Mouse (Mus musculus): ENCODE measurements around the gene Gm21985. TPM values are rescaled to one million over a fixed set of nuclear protein-coding genes. Genes with fewer than 3 reads are reported as not detected.
"Not testable (repeated sequence)": the region's sequence is repeated elsewhere in the genome, so short reads cannot be mapped to it uniquely, and the experiment has no call there.

The Gm21985 gene
- polyA plus RNA-seq, 1 experiment, result not detected

DNA sequence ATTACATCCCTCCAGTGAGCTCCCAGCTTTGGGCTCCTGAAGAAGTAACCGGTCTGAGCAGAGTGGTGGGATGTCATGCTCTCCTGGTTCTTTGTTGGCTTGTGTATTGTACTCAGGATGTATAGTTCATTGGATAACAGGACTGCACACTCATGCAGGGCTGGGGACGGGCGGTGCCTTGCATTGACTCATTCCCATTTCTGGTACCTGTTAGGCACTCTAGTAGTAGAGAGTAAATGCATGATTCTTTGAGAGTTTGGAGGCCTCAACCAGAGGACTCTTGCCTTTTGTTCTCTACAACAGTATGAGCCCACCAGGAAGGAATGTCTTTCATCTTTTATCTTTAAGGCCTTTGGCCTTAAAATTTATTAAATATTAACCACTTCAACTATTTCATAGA, 10.8 kb downstream of the Gm21985 start:
- Histone ChIP-seq H3K36me3 (ENCODE audit: control insufficient read depth, insufficient read depth) (no peaks in the 10 kb centered on the region), H3K4me3 (no peak overlapping the region), H3ac (ENCODE audit: control insufficient read depth, insufficient read length) (no peak overlapping the region), H3K4me2 (ENCODE audit: low read depth) (no peak overlapping the region), H3K79me2 (ENCODE audit: control insufficient read depth, insufficient read depth) (no peaks in the 10 kb centered on the region), H3K27me3 (ENCODE audit: control insufficient read depth, insufficient read depth, insufficient read length) (no peaks in the 10 kb centered on the region)
- TF ChIP-seq REST (IDR thresholded peaks at IDR 0.05; ENCODE audit: insufficient read depth, insufficient read length), result no peak
- TF ChIP-seq E2F4 (IDR thresholded peaks at IDR 0.05; ENCODE audit: insufficient read depth), result no peak
- no peak for TF ChIP-seq CEBPB (IDR thresholded peaks at IDR 0.05; ENCODE audit: insufficient read depth, poor library complexity, severe bottlenecking)
- no peak for TF ChIP-seq MYOD1 (IDR thresholded peaks at IDR 0.05; ENCODE audit: control insufficient read depth in 1 of 3, insufficient read length in 2 of 3, low read depth in 2 of 3)
- TF ChIP-seq USF1 (IDR thresholded peaks at IDR 0.05; ENCODE audit: low read depth), result no peak
- no peak for TF ChIP-seq MYOG (IDR thresholded peaks at IDR 0.05; ENCODE audit: control insufficient read depth in 1 of 3, insufficient read depth in 1 of 3, insufficient read length in 2 of 3, low read depth in 2 of 3)
- no peak for TF ChIP-seq MAX (IDR thresholded peaks at IDR 0.05; ENCODE audit: low read depth)
- TF ChIP-seq POLR2AphosphoS2 (IDR thresholded peaks at IDR 0.05; ENCODE audit: insufficient read length, low read depth), result no peak
- no peak for TF ChIP-seq TCF3 (IDR thresholded peaks at IDR 0.05; ENCODE audit: insufficient read length, low read depth)
- TF ChIP-seq SRF (IDR thresholded peaks at IDR 0.05; ENCODE audit: control insufficient read depth, insufficient read length, low read depth), result no peak
- TF ChIP-seq TCF12 (IDR thresholded peaks at IDR 0.05; ENCODE audit: insufficient read depth, poor library complexity, severe bottlenecking), result no peak
- TF ChIP-seq POLR2A (IDR thresholded peaks at IDR 0.05; ENCODE audit: insufficient read length, low read depth), result no peak

DNA sequence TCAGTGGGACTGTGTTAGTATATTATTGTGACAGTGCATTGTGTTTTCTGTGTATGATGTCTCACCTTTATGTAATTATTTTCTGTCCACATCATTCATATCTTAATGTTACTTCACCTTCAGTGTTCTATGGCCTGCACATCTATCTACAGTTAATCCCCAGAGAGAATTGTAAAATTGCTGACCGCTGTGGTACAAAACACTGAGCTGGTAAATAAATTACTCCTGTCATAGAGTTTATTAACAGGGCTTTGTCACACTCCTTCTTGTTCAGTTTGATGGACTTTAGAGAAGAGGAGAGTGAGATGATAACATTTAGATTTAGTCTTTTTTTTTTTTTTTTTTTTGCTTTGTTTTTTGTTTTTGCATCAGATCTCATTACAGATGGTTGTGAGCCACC, 16.7 kb downstream of the Gm21985 start:
- Histone ChIP-seq H3K4me2 (ENCODE audit: low read depth) (no peak overlapping the region), H3K79me2 (ENCODE audit: control insufficient read depth, insufficient read depth) (no peaks in the 10 kb centered on the region)
- TF ChIP-seq MAX (IDR thresholded peaks at IDR 0.05; ENCODE audit: low read depth) (no peak), TCF3 (IDR thresholded peaks at IDR 0.05; ENCODE audit: insufficient read length, low read depth) (no peak), POLR2AphosphoS2 (IDR thresholded peaks at IDR 0.05; ENCODE audit: insufficient read length, low read depth) (no peak), USF1 (IDR thresholded peaks at IDR 0.05; ENCODE audit: low read depth) (no peak), CEBPB (IDR thresholded peaks at IDR 0.05; ENCODE audit: insufficient read depth, poor library complexity, severe bottlenecking) (no peak), MYOG (IDR thresholded peaks at IDR 0.05; ENCODE audit: control insufficient read depth in 1 of 3, insufficient read depth in 1 of 3, insufficient read length in 2 of 3, low read depth in 2 of 3) (no peak), REST (IDR thresholded peaks at IDR 0.05; ENCODE audit: insufficient read depth, insufficient read length) (no peak), POLR2A (IDR thresholded peaks at IDR 0.05; ENCODE audit: insufficient read length, low read depth) (no peak)

DNA sequence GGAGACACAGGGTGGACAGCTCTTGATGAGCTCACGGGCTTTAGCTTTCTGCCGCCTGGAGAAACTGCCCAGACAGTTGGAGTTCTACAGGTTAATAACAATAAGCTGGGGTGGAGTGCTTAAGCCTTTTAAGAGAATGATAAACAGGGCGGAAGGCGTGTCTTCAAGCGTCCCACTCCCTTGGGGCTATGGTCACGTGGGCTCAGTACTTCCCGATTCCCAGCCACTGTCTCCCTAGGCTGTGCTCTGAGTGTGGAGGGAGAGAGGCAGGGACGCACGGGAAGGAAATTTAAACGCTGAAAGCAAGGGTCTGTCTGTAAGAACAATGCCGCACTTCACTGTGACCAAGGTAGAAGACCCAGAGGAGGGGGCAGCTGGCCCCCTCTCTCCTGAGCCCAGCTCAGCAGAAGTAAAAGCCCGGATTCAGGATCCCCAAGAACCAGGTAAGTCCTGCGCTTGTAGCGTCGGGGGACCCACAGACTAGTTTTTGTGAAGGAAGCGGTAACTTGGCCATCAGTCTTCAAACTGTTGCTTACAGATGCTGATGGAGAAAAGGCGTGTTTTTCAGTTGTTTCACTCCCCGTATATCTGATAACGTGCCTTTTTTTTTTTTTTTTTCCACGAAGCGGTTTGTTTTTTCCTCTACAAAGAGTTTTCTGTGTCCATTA, 18.4 kb downstream of the Gm21985 start:
- Histone ChIP-seq H3K79me2 (ENCODE audit: control insufficient read depth, insufficient read depth) (no peaks in the 10 kb centered on the region), H3K4me3 (peak overlapping the region; percentile 29), H3K4me2 (ENCODE audit: low read depth) (peak overlapping the region; percentile 80), H3K27me3 (ENCODE audit: control insufficient read depth, insufficient read depth, insufficient read length) (no peaks in the 10 kb centered on the region), H3K36me3 (ENCODE audit: control insufficient read depth, insufficient read depth) (no peaks in the 10 kb centered on the region), H3ac (ENCODE audit: control insufficient read depth, insufficient read length) (no peak overlapping the region)
- TF ChIP-seq MYOD1 (IDR thresholded peaks at IDR 0.05; ENCODE audit: control insufficient read depth in 1 of 3, insufficient read length in 2 of 3, low read depth in 2 of 3) (no peak), USF1 (IDR thresholded peaks at IDR 0.05; ENCODE audit: low read depth) (peak; percentile 95), POLR2A (IDR thresholded peaks at IDR 0.05; ENCODE audit: insufficient read length, low read depth) (peak; percentile 38)

More for the DNA sequence above, 16.7 kb downstream of the Gm21985 start:
- Histone ChIP-seq H3K4me3 (no peak overlapping the region), H3K36me3 (ENCODE audit: control insufficient read depth, insufficient read depth) (no peaks in the 10 kb centered on the region), H3ac (ENCODE audit: control insufficient read depth, insufficient read length) (no peak overlapping the region), H3K27me3 (ENCODE audit: control insufficient read depth, insufficient read depth, insufficient read length) (no peaks in the 10 kb centered on the region)

DNA sequence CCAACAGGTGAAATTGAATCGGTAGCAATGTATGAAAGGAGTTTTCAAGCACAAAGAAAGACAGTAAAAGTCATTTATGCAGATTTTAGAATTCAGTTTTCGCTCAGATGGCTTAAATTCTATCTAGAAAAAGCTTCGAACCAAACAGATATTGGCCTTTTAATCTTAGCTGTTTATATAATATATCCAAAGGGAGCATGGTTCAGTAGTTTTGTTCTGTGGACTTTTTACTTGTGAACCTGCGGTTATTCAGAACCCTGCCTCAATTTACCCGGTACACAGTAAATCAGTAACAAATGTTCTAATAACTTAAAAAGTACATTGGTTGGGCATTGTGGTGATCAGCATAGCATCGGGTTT, 18.9 kb downstream of the Gm21985 start:
- Histone ChIP-seq H3K79me2 (ENCODE audit: control insufficient read depth, insufficient read depth) (no peaks in the 10 kb centered on the region), H3K36me3 (ENCODE audit: control insufficient read depth, insufficient read depth) (no peaks in the 10 kb centered on the region), H3K4me3 (peak overlapping the region; percentile 29), H3ac (ENCODE audit: control insufficient read depth, insufficient read length) (no peak overlapping the region), H3K4me2 (ENCODE audit: low read depth) (peak overlapping the region; percentile 80), H3K27me3 (ENCODE audit: control insufficient read depth, insufficient read depth, insufficient read length) (no peaks in the 10 kb centered on the region)
- TF ChIP-seq MAX (IDR thresholded peaks at IDR 0.05; ENCODE audit: low read depth), result no peak
- no peak for TF ChIP-seq REST (IDR thresholded peaks at IDR 0.05; ENCODE audit: insufficient read depth, insufficient read length)
- TF ChIP-seq MYOD1 (IDR thresholded peaks at IDR 0.05; ENCODE audit: control insufficient read depth in 1 of 3, insufficient read length in 2 of 3, low read depth in 2 of 3), result no peak
- TF ChIP-seq CEBPB (IDR thresholded peaks at IDR 0.05; ENCODE audit: insufficient read depth, poor library complexity, severe bottlenecking), result no peak
- TF ChIP-seq TCF12 (IDR thresholded peaks at IDR 0.05; ENCODE audit: insufficient read depth, poor library complexity, severe bottlenecking), result no peak
- no peak for TF ChIP-seq SRF (IDR thresholded peaks at IDR 0.05; ENCODE audit: control insufficient read depth, insufficient read length, low read depth)
- no peak for TF ChIP-seq POLR2A (IDR thresholded peaks at IDR 0.05; ENCODE audit: insufficient read length, low read depth)
- TF ChIP-seq POLR2AphosphoS2 (IDR thresholded peaks at IDR 0.05; ENCODE audit: insufficient read length, low read depth), result no peak
- TF ChIP-seq USF1 (IDR thresholded peaks at IDR 0.05; ENCODE audit: low read depth), result no peak
- TF ChIP-seq E2F4 (IDR thresholded peaks at IDR 0.05; ENCODE audit: insufficient read depth), result no peak
- TF ChIP-seq TCF3 (IDR thresholded peaks at IDR 0.05; ENCODE audit: insufficient read length, low read depth), result no peak
- TF ChIP-seq MYOG (IDR thresholded peaks at IDR 0.05; ENCODE audit: control insufficient read depth in 1 of 3, insufficient read depth in 1 of 3, insufficient read length in 2 of 3, low read depth in 2 of 3), result no peak

DNA sequence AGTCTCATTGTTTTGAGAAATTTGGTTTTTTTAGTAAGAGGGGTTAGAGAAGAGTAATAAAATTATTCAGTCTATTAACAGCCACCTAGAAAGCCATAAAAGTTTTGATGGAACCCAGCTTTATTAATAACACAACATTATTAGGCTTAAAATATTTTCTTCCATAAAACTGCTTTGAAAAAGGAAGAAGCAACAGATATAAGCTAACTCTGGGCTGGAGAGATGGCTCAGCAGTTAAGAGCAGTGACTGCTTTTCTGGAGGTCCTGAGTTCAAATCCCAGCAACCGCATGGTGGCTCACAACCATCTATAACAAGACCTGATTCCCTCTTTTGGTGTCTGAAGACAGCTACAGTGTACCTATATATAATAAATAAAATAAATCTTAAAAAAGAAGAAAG, 19.9 kb downstream of the Gm21985 start:
- H3K27me3 ChIP-seq (ENCODE audit: control insufficient read depth, insufficient read depth, insufficient read length); H3ac ChIP-seq (ENCODE audit: control insufficient read depth, insufficient read length); H3K79me2 ChIP-seq (ENCODE audit: control insufficient read depth, insufficient read depth): not testable (repeated sequence)

More for the DNA sequence above, 19.9 kb downstream of the Gm21985 start:
- H3K4me3 ChIP-seq; H3K36me3 ChIP-seq (ENCODE audit: control insufficient read depth, insufficient read depth); H3K4me2 ChIP-seq (ENCODE audit: low read depth): not testable (repeated sequence)

All from myocyte (in vitro differentiated cells).